ENCODE assay signal across 17 mouse cellular contexts in genomic region chr3:29541477-29542079, GRCm38 (mm10).
DNase-seq lines count a peak whose midpoint lies in the region; ATAC-seq lines count a peak whose summit lies in the region.
"Had no signal": no experiment of that assay in that cellular context is flagged by ENCODE, and none has a peak within 500 bp of the region (broad histone marks: within the 10 kb centered on the region; RNA-seq: fewer than 3 reads in every experiment).

No protein-coding gene starts in this region.

- H3K9me3 ChIP-seq in forebrain, embryonic 15.5 days = no peaks in the 10 kb centered on the region
- no peaks in the 10 kb centered on the region for H3K9me3 ChIP-seq in midbrain, embryonic 11.5 days (ENCODE audit: control insufficient read depth, low read length)

- no peaks in the 10 kb centered on the region for H3K36me3 ChIP-seq in forebrain, embryonic 15.5 days
- no peaks in the 10 kb centered on the region for H3K36me3 ChIP-seq in midbrain, embryonic 11.5 days (ENCODE audit: control insufficient read depth, insufficient read depth, low read length)

- no peak overlapping the region for H3K4me2 ChIP-seq in forebrain, embryonic 15.5 days (replicated peaks)
- H3K4me2 ChIP-seq in midbrain, embryonic 11.5 days = no peak overlapping the region

- intact Hi-C loops in heart, postnatal 36 days (cut with DNase I) = no loop called here

- peak; percentile 93 for ATAC-seq in forebrain, embryonic 15.5 days (replicated peaks)
- ATAC-seq in midbrain, embryonic 11.5 days (ENCODE audit: low FRiP score) = peak; percentile 94
- ATAC-seq in cerebellum, adult (ENCODE audit: insufficient number of reproducible peaks, low FRiP score, low TSS enrichment) = no peak
- ATAC-seq: CD4-positive, CD25-positive, alpha-beta regulatory T cell, adult 4 months had no signal

- H3K4me1 ChIP-seq in forebrain, embryonic 15.5 days = peaks cover 11% of the 10 kb centered on the region; the same call in 1 of the 2 replicates
- H3K4me1 ChIP-seq in midbrain, embryonic 11.5 days (ENCODE audit: control insufficient read depth, insufficient read depth, low read length) = peaks cover 3% of the 10 kb centered on the region; the same call in 1 of the 2 replicates

- no peaks in the 10 kb centered on the region for H3K27me3 ChIP-seq in forebrain, embryonic 15.5 days
- no peaks in the 10 kb centered on the region for H3K27me3 ChIP-seq in midbrain, embryonic 11.5 days (ENCODE audit: control insufficient read depth, insufficient read depth, low read length)

- DNase-seq in R1 (ENCODE audit: low read depth, low spot score) = peak; percentile 67
- peak; percentile 60 for DNase-seq in embryo, embryonic 10.5 days (ENCODE audit: low spot score)
- DNase-seq in midbrain, embryonic 11.5 days (ENCODE audit: low spot score, missing footprints) = no peak
- DNase-seq in left cerebral cortex, adult 11 months (ENCODE audit: low spot score) = no peak
- no peak for DNase-seq in layer of hippocampus, postnatal 14 days (ENCODE audit: low spot score in 2 of 2)
- no peak for DNase-seq in heart, postnatal 36 days
- DNase-seq: cerebellum, postnatal 14 days; gastrocnemius, adult 2 months; kidney, adult 11 months; lung, adult 2 months; spleen, adult 18-20 months; thymus, postnatal 36 days had no signal

- no peak overlapping the region for H3K4me3 ChIP-seq in forebrain, embryonic 15.5 days
- H3K4me3 ChIP-seq in midbrain, embryonic 11.5 days (ENCODE audit: low read depth, low read length) = no peak overlapping the region
- H3K4me3 ChIP-seq: gastrocnemius, adult 2 months had no signal

- H3K9ac ChIP-seq in forebrain, embryonic 15.5 days (replicated peaks) = no peak overlapping the region
- H3K9ac ChIP-seq in midbrain, embryonic 11.5 days (ENCODE audit: low read length) = no peak overlapping the region

- no peak overlapping the region; the same call in 1 of the 2 replicates for H3K27ac ChIP-seq in forebrain, embryonic 15.5 days (replicated peaks)
- H3K27ac ChIP-seq in midbrain, embryonic 11.5 days (ENCODE audit: low read depth, low read length) = no peak overlapping the region
- H3K27ac ChIP-seq: gastrocnemius, adult 2 months; macrophage; stomach, postnatal 0 days had no signal

- 8% methylated on average over 1 of the region's 1 CpGs for WGBS in forebrain, embryonic 15.5 days
- 23% methylated on average over 1 of the region's 1 CpGs for WGBS in midbrain, embryonic 11.5 days

Comparison
In these comparisons a context has a peak if more than half of its experiments do, and no peak if none do; other contexts are left out.
1. DNase-seq: peak in R1 (single experiment) and embryo, embryonic 10.5 days (single experiment); none in midbrain, embryonic 11.5 days (single experiment), left cerebral cortex, adult 11 months (single experiment), layer of hippocampus, postnatal 14 days (0 of 2) and heart, postnatal 36 days (0 of 2).